Comparison of ENCODE assay signal across 28 mouse cellular contexts in the genomic region with DNA sequence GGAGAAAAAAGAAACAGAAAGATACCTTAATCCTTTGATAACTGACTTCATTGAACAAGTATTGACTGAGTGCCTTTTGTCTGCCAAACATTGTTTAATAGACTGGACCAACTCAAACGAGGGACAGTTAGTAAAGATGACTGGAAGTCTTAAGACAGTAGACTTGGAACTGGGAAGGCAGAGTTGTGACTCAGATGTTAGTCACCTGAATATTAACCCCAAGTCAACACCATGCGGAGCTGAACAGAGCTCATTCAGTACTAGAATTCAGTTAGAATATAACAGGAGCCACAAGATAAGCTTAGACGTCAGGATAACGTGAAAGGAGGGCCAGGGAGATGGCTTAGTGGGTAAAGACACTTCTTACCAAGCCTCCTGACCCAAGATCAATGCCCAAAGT. TPM values are rescaled to one million over a fixed set of nuclear protein-coding genes. Genes with fewer than 3 reads are reported as not detected.
"Had no signal": no experiment of that assay in that cellular context is flagged by ENCODE, and none has a peak within 500 bp of the region (broad histone marks: within the 10 kb centered on the region; RNA-seq: fewer than 3 reads in every experiment).

No protein-coding gene starts in this region.

- H3K27ac ChIP-seq: kidney, embryonic 15.5 days; limb, embryonic 10.5 days; limb, embryonic 13.5 days; liver, embryonic 12.5 days; liver, embryonic 15.5 days; lung, embryonic 15.5 days; neural tube, embryonic 13.5 days had no signal

- H3K4me3 ChIP-seq: kidney, embryonic 15.5 days; limb, embryonic 10.5 days; limb, embryonic 13.5 days; liver, embryonic 12.5 days; liver, embryonic 15.5 days; lung, embryonic 15.5 days; neural tube, embryonic 13.5 days had no signal

- DNase-seq: kidney, adult 8-10 months; kidney, postnatal 10 days; kidney, postnatal 36 days; liver; lung, adult 18-20 months; lung, postnatal 10 days; lung, postnatal 4 days; midbrain, embryonic 14.5 days; retina, postnatal 1 day; right cerebral cortex, postnatal 25 days; thymus, adult 18-20 months; thymus, postnatal 36 days had no signal

- H3K9me3 ChIP-seq: kidney, embryonic 15.5 days; limb, embryonic 10.5 days; limb, embryonic 13.5 days; liver, embryonic 12.5 days; liver, embryonic 15.5 days; lung, embryonic 15.5 days; neural tube, embryonic 13.5 days had no signal

- H3K9ac ChIP-seq: kidney, embryonic 15.5 days; limb, embryonic 13.5 days; liver, embryonic 12.5 days; liver, embryonic 15.5 days; lung, embryonic 15.5 days; neural tube, embryonic 13.5 days had no signal

- H3K27me3 ChIP-seq: kidney, embryonic 15.5 days; limb, embryonic 13.5 days; liver, embryonic 12.5 days; liver, embryonic 15.5 days; lung, embryonic 15.5 days; neural tube, embryonic 13.5 days had no signal

RNA-seq across cellular contexts. Expression of gene Pmch, which starts 59.5 kb away (rescaled TPM):
- total RNA-seq: layer of hippocampus, postnatal 14 days; left cerebral cortex, postnatal 14 days; megakaryocyte progenitor cell, adult 5-6 weeks; megakaryocyte-erythroid progenitor cell, adult 5-6 weeks; neutrophil, adult 5-6 weeks had no signal
- polyA plus RNA-seq: small intestine, adult 2 months; spleen, adult 2 months; testis, adult 2 months; urinary bladder, adult 2 months had no signal
